Comparison of ENCODE assay signal across 28 mouse cellular contexts in genomic region chr7:39841988-39842387, GRCm38 (mm10).
"Had no signal": no experiment of that assay in that cellular context is flagged by ENCODE, and none has a peak within 500 bp of the region (broad histone marks: within the 10 kb centered on the region; RNA-seq: fewer than 3 reads in every experiment).

No protein-coding gene starts in this region.

- H3K36me3 ChIP-seq: embryonic facial prominence, embryonic 10.5 days; embryonic facial prominence, embryonic 12.5 days; embryonic facial prominence, embryonic 13.5 days; embryonic facial prominence, embryonic 15.5 days; forebrain, embryonic 10.5 days; forebrain, embryonic 12.5 days; forebrain, embryonic 15.5 days had no signal

- H3K4me3 ChIP-seq: embryonic facial prominence, embryonic 10.5 days; embryonic facial prominence, embryonic 12.5 days; embryonic facial prominence, embryonic 13.5 days; embryonic facial prominence, embryonic 15.5 days; erythroblast, embryonic 14.5 days; forebrain, embryonic 10.5 days; forebrain, embryonic 12.5 days; forebrain, embryonic 13.5 days; forebrain, embryonic 15.5 days; gastrocnemius, adult 2 months; heart, adult 2 months had no signal

- H3K27ac ChIP-seq: embryonic facial prominence, embryonic 10.5 days; embryonic facial prominence, embryonic 12.5 days; embryonic facial prominence, embryonic 13.5 days; embryonic facial prominence, embryonic 15.5 days; forebrain, embryonic 10.5 days; forebrain, embryonic 12.5 days; forebrain, embryonic 13.5 days; forebrain, embryonic 15.5 days; gastrocnemius, adult 2 months; heart, adult 2 months had no signal

- H3K4me2 ChIP-seq: embryonic facial prominence, embryonic 12.5 days; embryonic facial prominence, embryonic 13.5 days; embryonic facial prominence, embryonic 15.5 days; forebrain, embryonic 12.5 days; forebrain, embryonic 13.5 days; forebrain, embryonic 15.5 days had no signal

- H3K4me1 ChIP-seq: embryonic facial prominence, embryonic 12.5 days; embryonic facial prominence, embryonic 13.5 days; embryonic facial prominence, embryonic 15.5 days; forebrain, embryonic 10.5 days; forebrain, embryonic 12.5 days; forebrain, embryonic 13.5 days; forebrain, embryonic 15.5 days had no signal

- H3K27me3 ChIP-seq: embryonic facial prominence, embryonic 12.5 days; embryonic facial prominence, embryonic 13.5 days; embryonic facial prominence, embryonic 15.5 days; forebrain, embryonic 12.5 days; forebrain, embryonic 13.5 days; forebrain, embryonic 15.5 days had no signal

- ATAC-seq: forebrain, embryonic 13.5 days; forebrain, embryonic 14.5 days; forebrain, embryonic 15.5 days; forebrain, embryonic 16.5 days; forebrain, postnatal 0 days had no signal

- H3K9me3 ChIP-seq: embryonic facial prominence, embryonic 10.5 days; embryonic facial prominence, embryonic 12.5 days; embryonic facial prominence, embryonic 13.5 days; embryonic facial prominence, embryonic 15.5 days; forebrain, embryonic 12.5 days; forebrain, embryonic 13.5 days; forebrain, embryonic 15.5 days had no signal

- DNase-seq: cerebellum, adult 2 months; cerebellum, adult 8-10 months; cerebellum, adult 9-10 months; cerebellum, adult 9-11 months; cerebellum, postnatal 10 days; cerebellum, postnatal 14 days; cerebellum, postnatal 25 days; cerebellum, postnatal 36 days; embryo, embryonic 11 days; forebrain, postnatal 0 days; gastrocnemius, adult 2 months; gastrocnemius, postnatal 10 days; gastrocnemius, postnatal 14 days; gastrocnemius, postnatal 25 days; gastrocnemius, postnatal 36 days; heart, adult 18-20 months; heart, adult 2 months had no signal

- H3K9ac ChIP-seq: embryonic facial prominence, embryonic 12.5 days; embryonic facial prominence, embryonic 13.5 days; embryonic facial prominence, embryonic 15.5 days; forebrain, embryonic 12.5 days; forebrain, embryonic 13.5 days; forebrain, embryonic 15.5 days; forebrain, postnatal 0 days had no signal
